Mouse (Mus musculus): ENCODE measurements around the gene Lonrf2.

The Lonrf2 gene

GRCm38 (mm10) chr1:38836477-38836872 is at the start of gene Lonrf2:
TSS of gene Lonrf2 (minus strand) at chr1:38836711.
- DNase-seq = peak; percentile 14

DNA sequence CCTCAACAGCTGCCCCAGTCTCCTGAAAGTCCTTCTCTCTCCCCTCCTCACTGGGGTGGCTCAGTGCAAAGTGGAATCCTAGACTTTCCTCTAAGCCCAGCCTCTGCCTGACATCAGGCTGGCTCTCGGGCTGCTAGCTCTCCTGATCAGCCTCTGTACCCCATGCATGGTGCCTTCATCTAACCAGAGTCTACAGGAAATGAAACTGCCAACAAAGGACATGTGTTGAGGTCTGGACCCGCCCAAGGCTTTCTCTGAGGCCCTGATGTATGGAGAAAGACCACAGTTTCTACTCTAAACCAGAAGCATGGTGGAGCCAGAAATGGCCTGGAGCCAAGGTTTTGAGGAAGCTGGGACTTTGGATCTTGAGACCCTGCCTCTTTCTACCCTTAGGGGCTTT is 49.4 kb upstream of the Lonrf2 start:
- DNase-seq = no peak

GRCm38 (mm10) chr1:38883766-38884165 is 47.3 kb upstream of the Lonrf2 start:
- DNase-seq = no peak

DNA sequence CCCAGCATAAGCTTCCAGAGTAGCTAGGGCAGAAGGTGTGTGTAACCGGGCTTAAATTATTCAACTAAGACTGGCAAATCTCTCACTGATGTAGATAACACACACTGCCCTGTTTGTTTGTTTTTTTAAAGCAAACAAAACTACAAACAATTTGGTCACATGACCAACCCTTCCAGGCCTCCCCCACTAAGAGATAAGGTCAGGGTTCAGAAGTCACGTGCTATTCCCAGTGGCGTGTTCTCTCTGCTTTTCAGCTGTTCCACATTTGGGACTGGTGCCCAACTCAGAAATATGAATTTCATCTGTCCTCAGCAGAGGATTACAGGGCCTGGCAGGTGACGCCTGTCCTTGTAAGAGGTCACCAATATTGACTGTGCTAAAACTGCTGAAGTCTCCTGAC is 46.2 kb upstream of the Lonrf2 start:
- no peak for DNase-seq

DNA sequence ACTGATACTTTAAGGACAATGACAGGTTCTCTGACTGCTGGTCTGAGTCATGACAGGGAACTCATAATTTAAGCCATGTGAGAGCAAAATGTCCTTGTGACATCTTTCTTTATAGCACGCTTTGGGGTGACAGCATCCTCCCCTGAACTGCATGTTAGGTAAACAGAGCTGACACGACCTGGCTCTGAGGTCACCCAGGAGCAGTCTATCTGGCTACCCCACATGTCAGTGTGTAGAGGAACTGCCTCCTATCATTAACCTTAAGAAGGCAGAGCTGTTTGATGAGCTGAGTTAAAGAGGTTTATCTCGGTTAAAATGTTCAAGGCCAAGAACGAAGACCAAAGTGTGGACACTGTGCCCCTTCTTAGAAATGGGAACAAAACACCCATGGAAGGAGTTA is 44.9 kb upstream of the Lonrf2 start:
- no peak for DNase-seq

GRCm38 (mm10) chr1:38876671-38877382 is 40.3 kb upstream of the Lonrf2 start:
- no peak for DNase-seq

DNA sequence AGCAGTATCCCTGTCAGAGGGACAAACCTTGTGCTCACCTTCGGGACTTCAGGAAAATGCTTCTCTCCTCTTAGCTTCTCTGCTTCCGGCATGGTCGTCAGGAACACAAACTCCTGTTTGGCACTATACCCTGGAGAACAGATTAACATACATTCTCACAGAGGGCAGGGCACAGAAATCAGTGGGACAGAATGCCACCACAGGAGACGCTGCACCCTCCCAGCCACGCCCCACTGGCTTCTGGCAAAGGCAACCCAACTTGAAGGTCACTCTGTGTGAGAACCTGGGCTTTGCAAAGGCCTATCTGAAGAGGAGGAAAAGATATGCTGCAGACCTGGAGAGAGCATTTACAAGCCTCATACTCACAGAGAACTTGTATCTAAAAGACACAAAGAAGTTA is 37.4 kb upstream of the Lonrf2 start:
- no peak for DNase-seq

DNA sequence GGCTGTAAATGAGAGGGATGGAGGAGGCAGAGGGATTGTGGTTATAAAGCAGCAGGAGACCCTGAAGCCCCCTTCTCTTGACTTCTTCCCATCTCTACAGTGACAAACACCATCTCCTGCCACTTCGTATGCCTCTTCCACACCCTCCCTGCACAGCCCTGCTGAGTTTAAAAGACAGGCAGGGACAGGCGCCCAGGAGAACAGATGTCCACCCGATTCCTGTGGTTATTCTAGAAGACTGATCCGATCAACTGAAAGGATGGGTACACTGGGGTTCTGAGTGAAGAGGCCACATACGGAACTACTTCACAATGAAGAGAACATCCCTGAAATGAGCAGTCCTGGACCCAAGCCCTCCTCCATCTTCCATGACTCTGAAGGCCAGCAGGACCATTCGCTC is 35.3 kb upstream of the Lonrf2 start:
- DNase-seq = no peak

DNA sequence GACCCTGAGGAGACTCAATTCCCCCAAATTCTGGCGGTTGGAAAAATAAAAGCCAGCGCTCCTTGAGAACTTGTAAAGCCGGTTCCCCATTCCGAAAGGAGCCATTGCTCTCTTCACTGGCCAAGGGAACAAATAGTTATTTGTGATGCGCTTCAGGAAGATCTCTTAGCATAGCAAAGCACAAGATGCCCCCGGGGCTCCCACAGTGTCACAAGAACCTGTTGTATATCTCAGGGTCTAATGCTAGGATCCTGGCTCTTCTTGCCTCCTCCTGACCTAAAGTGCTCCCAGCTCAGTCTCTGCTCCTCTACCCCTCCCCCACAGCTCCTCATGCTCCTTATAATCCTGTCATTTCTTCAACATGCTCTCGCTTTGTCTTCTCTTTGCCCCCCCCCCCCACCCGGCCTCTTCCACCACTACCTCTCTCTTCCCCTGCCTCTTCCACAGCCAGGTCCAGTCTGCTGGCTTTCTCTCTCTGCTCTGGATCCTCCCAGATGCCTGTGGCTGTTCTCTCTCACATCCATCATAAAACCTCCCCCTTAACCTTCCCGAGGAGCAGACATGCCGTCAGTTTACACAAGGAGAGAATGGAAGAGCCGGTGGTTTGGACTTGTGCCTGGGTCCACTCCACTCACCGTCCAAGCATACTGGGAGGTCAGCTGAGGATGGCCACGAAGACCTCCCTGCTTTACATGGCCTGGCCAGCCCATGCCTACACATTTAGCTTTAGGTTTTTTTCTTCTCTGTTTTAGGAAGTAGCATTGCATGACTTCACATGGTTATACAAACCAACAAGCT is 33.1 kb upstream of the Lonrf2 start:
- DNase-seq = no peak

- no peak for DNase-seq
Measured at GRCm38 (mm10) chr1:38866242-38866641, 29.7 kb upstream of the Lonrf2 start.

DNA sequence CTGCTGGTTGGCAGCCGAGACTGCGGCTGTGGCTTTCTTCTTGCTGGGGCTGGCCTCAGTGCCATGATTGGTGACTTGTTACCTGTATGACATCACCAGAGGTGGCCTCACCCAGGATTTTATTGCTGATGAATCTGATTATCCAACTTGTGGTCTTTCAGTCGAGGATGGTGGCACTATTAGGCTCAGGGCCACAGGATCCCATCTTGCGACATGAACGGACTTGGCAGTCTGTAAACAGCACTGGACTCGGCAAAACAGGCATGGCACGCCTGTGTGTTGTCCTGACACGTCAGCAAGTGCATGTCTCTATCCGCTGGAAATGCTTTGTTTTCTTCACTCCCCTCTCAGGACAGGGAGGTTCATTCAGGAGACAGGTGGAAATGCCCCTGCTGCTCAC is 27.8 kb upstream of the Lonrf2 start:
- no peak for DNase-seq

- no peak for DNase-seq
Measured at GRCm38 (mm10) chr1:38862213-38862612, 25.7 kb upstream of the Lonrf2 start.

DNA sequence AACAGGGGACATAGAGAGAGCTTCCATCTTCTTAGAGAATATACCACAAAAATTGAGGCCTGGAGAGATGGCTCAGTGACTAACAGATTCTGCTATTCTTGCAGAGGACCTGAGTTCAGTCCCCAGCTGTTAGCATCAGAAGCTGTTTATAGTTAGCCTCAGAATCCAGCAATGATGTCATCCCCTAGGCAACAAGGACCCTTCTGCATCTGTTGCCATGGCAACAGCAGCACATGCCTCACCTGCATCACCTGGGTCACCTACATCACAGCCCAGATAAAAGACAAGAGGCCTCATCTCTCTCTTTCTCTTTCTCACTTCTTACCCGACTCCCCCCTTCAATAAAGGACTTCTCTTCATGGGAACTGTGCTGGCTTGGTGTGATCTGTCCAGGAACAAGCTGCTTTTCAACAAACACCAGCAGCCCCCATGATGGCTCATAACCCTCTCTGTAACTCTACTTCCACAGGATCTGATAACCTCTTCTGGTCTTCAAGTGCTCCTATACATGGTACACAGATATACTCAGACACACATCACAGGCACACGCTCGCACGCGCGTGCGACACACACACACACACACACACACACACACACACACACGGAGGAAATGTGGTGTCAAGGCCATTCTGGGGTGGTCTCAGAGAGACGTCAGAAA is 24.5 kb upstream of the Lonrf2 start:
- no peak for DNase-seq

DNA sequence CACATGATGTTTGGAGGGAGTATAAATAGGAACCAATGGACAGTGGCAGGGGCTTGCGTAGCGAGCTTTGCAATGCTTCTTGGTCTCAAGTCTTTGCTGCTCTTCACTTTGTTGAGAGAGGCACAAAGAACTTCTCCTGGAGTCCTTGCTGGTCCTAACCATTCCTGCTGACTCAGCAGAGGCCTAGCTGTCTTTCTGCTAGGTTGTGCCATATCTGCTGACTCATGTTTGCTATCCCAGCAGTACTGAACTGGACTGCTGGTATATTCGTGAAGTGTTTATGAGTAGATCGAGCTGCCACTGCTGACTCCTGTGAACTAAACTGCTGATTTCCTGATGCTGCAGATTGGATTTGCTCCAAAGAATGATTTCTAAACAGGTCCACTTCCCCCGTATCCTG is 23.7 kb upstream of the Lonrf2 start:
- DNase-seq = no peak

DNA sequence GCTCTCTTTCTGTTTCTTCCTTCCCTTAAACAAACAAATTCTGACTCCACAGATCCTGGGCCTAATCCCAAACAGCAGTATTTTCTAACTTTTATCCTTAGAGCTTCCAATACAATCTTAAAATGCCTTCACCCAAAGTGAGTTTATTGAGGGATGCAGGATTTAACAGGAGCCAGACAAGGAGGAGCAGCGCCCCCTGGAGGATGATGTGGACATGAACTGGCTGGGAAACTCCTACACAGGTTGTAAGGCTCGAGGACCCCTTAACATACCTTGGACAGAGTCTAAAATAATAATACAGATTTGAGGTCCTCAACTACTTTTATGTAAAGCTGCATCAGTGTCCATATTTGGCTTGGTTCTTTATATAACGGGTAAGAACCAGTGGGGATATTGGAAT is 19.7 kb upstream of the Lonrf2 start:
- peak; percentile 33 for DNase-seq

DNA sequence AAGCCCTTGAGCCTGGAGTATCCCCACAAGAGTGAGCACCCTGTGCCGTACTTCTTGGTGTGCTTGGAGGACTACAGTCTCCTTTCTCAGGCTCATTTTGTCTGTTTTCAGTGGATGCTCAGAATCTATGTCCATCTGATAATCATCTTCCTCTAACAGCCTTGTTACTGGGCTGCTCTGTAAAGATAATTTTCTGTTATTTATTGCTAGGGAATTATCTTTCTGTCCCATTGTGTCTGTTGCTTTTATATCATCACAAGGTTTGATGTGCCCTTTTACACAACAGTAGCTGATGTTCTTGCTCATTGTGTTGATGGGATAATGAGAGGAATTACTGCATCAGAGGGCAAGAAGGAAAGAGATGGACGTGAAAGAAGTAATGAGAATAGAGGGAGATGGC is 15.7 kb upstream of the Lonrf2 start:
- no peak for DNase-seq

DNA sequence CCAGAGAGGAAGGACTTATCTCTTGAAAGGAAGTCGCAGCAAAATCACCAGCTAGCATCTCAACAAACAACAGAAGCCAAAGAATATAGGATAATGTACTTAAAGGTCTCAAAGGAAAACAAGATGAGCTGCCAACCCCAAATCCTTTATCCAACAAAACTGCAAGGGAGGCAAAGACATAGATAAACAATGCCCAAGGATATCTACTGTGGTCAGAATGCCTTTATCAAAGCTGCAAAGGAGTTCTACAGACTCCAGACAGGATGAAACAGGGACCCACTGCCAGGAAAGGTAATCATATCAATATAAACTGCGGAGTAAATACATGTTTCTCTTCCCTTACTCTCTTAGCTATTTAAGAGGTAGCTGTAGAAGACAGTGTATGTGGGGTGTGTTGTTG is 14.1 kb upstream of the Lonrf2 start:
- DNase-seq = no peak

- no peak for DNase-seq
Measured at GRCm38 (mm10) chr1:38848451-38849289, 12.2 kb upstream of the Lonrf2 start.

- DNase-seq = no peak
Measured at GRCm38 (mm10) chr1:38847975-38848374, 11.5 kb upstream of the Lonrf2 start.

GRCm38 (mm10) chr1:38843275-38843674 is 6.8 kb upstream of the Lonrf2 start:
- DNase-seq = no peak

DNA sequence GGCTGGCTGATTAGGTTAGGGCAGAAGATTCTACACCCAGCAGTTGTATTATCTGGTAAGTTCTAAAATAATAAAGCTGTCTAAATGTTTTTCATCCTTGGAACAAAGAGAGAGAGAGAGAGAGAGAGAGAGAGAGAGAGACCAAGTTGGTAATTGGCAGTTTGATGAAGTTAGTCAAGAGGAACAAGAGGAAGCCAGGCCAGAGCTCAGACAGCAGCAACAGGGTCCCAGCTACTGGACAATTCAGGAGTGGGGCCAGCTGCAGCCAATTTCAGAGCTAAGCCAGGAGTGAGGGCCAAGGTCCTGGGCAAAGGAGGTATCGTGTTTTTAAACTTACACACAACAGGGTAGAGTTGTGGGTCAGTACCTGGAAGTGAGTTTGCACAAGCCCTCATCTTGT is 6.3 kb upstream of the Lonrf2 start:
- DNase-seq = no peak

- DNase-seq = no peak
Measured at GRCm38 (mm10) chr1:38839944-38840343, 3.4 kb upstream of the Lonrf2 start.

All from kidney, postnatal 14 days (tissue).